In genomic region chr1:138928671-138929483, GRCm38 (mm10) we compare ENCODE assay signal across 8 mouse cellular contexts. TPM values are rescaled to one million over a fixed set of nuclear protein-coding genes. Genes with fewer than 3 reads are reported as not detected.
DNase-seq lines count a peak whose midpoint lies in the region; ATAC-seq lines count a peak whose summit lies in the region.
"Had no signal": no experiment of that assay in that cellular context is flagged by ENCODE, and none has a peak within 500 bp of the region (broad histone marks: within the 10 kb centered on the region; RNA-seq: fewer than 3 reads in every experiment).

No protein-coding gene starts in this region.

- H3K4me1 ChIP-seq in heart, embryonic 14.5 days (ENCODE audit: control insufficient read depth in 2 of 2, insufficient read depth in 2 of 2, low read length in 2 of 2): peaks cover 12 to 28% of the 10 kb centered on the region in 2 experiments
- H3K4me1 ChIP-seq in forebrain, embryonic 15.5 days: no peaks in the 10 kb centered on the region
- H3K4me1 ChIP-seq: embryonic facial prominence, embryonic 12.5 days had no signal

- peak; percentile 88 for ATAC-seq in heart, embryonic 14.5 days (ENCODE audit: insufficient number of reproducible peaks, insufficient read depth, low FRiP score, low read depth)
- no peak for ATAC-seq in forebrain, embryonic 15.5 days (replicated peaks)

- no peak overlapping the region for H3K4me3 ChIP-seq in heart, embryonic 14.5 days (ENCODE audit: control insufficient read depth in 1 of 2, insufficient read depth in 1 of 2, low read depth in 1 of 2, low read length in 2 of 2)
- no peak overlapping the region for H3K4me3 ChIP-seq in forebrain, embryonic 15.5 days
- H3K4me3 ChIP-seq: embryonic facial prominence, embryonic 12.5 days had no signal

- H3K9me3 ChIP-seq in heart, embryonic 14.5 days (ENCODE audit: control insufficient read depth, low read length): no peaks in the 10 kb centered on the region
- no peaks in the 10 kb centered on the region for H3K9me3 ChIP-seq in forebrain, embryonic 15.5 days
- H3K9me3 ChIP-seq: embryonic facial prominence, embryonic 12.5 days had no signal

- 49% methylated on average over 11 of the region's 11 CpGs for WGBS in heart, embryonic 14.5 days
- 78% methylated on average over 11 of the region's 11 CpGs for WGBS in forebrain, embryonic 15.5 days

- H3K27me3 ChIP-seq in heart, embryonic 14.5 days (ENCODE audit: control insufficient read depth, insufficient read depth, low read length): no peaks in the 10 kb centered on the region
- no peaks in the 10 kb centered on the region for H3K27me3 ChIP-seq in forebrain, embryonic 15.5 days
- H3K27me3 ChIP-seq: embryonic facial prominence, embryonic 12.5 days had no signal

- H3K4me2 ChIP-seq in heart, embryonic 14.5 days (ENCODE audit: low read length): peak overlapping the region; percentile 14
- H3K4me2 ChIP-seq in forebrain, embryonic 15.5 days (replicated peaks): no peak overlapping the region
- H3K4me2 ChIP-seq: embryonic facial prominence, embryonic 12.5 days had no signal

- no peak overlapping the region for H3K9ac ChIP-seq in heart, embryonic 14.5 days (ENCODE audit: low read length)
- no peak overlapping the region for H3K9ac ChIP-seq in forebrain, embryonic 15.5 days (replicated peaks)
- H3K9ac ChIP-seq: embryonic facial prominence, embryonic 12.5 days had no signal

- no peaks in the 10 kb centered on the region for H3K36me3 ChIP-seq in heart, embryonic 14.5 days (ENCODE audit: control insufficient read depth, insufficient read depth, low read length)
- no peaks in the 10 kb centered on the region for H3K36me3 ChIP-seq in forebrain, embryonic 15.5 days
- H3K36me3 ChIP-seq: embryonic facial prominence, embryonic 12.5 days had no signal

- peak overlapping the region; percentile 82 to 86 for H3K27ac ChIP-seq in heart, embryonic 14.5 days (replicated peaks in 1 of 2; ENCODE audit: control insufficient read depth in 1 of 2, insufficient read depth in 1 of 2, low read depth in 2 of 2, low read length in 2 of 2)
- no peak overlapping the region for H3K27ac ChIP-seq in forebrain, embryonic 15.5 days (replicated peaks)
- H3K27ac ChIP-seq: embryonic facial prominence, embryonic 12.5 days had no signal

- peak; percentile 89 for DNase-seq in MN1 (ENCODE audit: low spot score)
- DNase-seq in adrenal gland, adult 8-10 months: peak; percentile 58
- DNase-seq in layer of hippocampus, adult 18-20 months (ENCODE audit: low spot score in 2 of 2): peak; percentile 45 to 79
- peak; percentile 80 for DNase-seq in lung, postnatal 10 days
- no peak for DNase-seq in cerebellum, postnatal 25 days

RNA-seq across cellular contexts. Expression of gene Dennd1b, which starts 34.4 kb away (rescaled TPM):
- 10 to 100 TPM; 26.2 to 36.5 (median 28.1) TPM for total RNA-seq in adrenal gland, adult 8-10 months (2022)
- polyA plus RNA-seq in heart, embryonic 14.5 days (2014; fragmentation: Nextera tagmentation; extraction: Ambion mirVana): 16.8 and 18.6 TPM in 2 replicates
- total RNA-seq in layer of hippocampus, adult 18-20 months (2021): 10 to 100 TPM; 53.1 to 59.4 TPM
- 8.3 and 9.4 TPM in 2 replicates for polyA plus RNA-seq in forebrain, embryonic 15.5 days (2015; fragmentation: Nextera tagmentation; extraction: Ambion mirVana)

Comparison
In these comparisons a context has a peak if more than half of its experiments do, and no peak if none do; other contexts are left out.
1. DNase-seq: peak in MN1 (single experiment), adrenal gland, adult 8-10 months (single experiment), layer of hippocampus, adult 18-20 months (2 of 2) and lung, postnatal 10 days (single experiment); none in cerebellum, postnatal 25 days (0 of 2).